Mouse (Mus musculus) spleen, postnatal 4 days (tissue): Measurements from ENCODE around the gene Ldlrad3.

ENCODE experiments used
- DNase-seq, 2 experiments: peaks; one replicate each; pipeline ENCODE4 v3.0.0; 2022; ENCODE audit warnings: low spot score in 2 of 2

Ldlrad3 gene

GRCm38 (mm10) chr2:101905534-101906378 is 280.4 kb downstream of the Ldlrad3 start:
- DNase-seq = peak; percentile 57 to 86

DNA sequence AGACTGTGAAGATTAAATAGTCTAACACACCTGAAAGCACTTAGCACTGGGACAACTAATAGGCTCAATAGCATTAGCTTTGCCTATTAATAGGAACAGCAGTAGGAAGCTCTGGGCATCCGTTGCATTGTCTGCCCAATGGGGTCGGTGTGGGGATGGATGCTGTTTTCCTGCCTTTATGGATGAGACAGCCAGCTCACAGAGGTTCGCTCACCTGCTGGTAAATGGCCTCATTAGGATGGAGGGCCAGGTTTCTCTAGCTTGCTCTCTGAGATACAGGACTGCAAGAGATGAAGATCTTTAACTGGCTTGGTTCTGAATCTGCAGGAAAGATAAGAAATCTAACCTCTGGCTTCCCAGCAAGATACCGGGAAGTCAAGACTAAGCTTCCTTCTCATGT is 284.0 kb downstream of the Ldlrad3 start:
- DNase-seq = no peak
